Mouse (Mus musculus) limb, embryonic 15.5 days (tissue): Measurements from ENCODE around the gene Nt5dc2. TPM values are rescaled to one million over a fixed set of nuclear protein-coding genes. Genes with fewer than 3 reads are reported as not detected.

Source experiments
- ATAC-seq: fragments of 200-750 bp; cut with Nextera tagmentation; 2 replicates; pipeline ENCODE4 v1.8.0; 2017; ENCODE audit warnings: low read depth, moderate TSS enrichment; ENCODE audit not compliant: insufficient number of reproducible peaks, low FRiP score, low TSS enrichment
- H3K27ac ChIP-seq: fragments of 300-500 bp; sonication (generic); 2 replicates; pipeline ENCODE4 v1.5.1; 2015; ENCODE audit warnings: moderate library complexity, mild to moderate bottlenecking, inconsistent platforms
- H3K27me3 ChIP-seq: fragments of 300-500 bp; sonication (generic); 2 replicates; pipeline ENCODE4 v1.6.1; 2015; ENCODE audit warnings: inconsistent platforms
- H3K36me3 ChIP-seq: fragments of 300-500 bp; sonication (generic); 2 replicates; pipeline ENCODE4 v1.6.1; 2015; ENCODE audit warnings: inconsistent platforms
- H3K4me1 ChIP-seq: fragments of 300-500 bp; sonication (generic); 2 replicates; pipeline ENCODE4 v1.6.1; 2015; ENCODE audit warnings: inconsistent platforms
- H3K4me2 ChIP-seq: fragments of 300-500 bp; sonication (generic); 2 replicates; pipeline ENCODE4 v1.6.1; 2015; ENCODE audit warnings: mild to moderate bottlenecking, inconsistent platforms
- H3K4me3 ChIP-seq: fragments of 300-500 bp; sonication (generic); 2 replicates; pipeline ENCODE4 v1.5.1; 2015; ENCODE audit warnings: mild to moderate bottlenecking, inconsistent platforms
- H3K9ac ChIP-seq: fragments of 300-500 bp; sonication (generic); 2 replicates; pipeline ENCODE4 v1.6.1; 2015; ENCODE audit warnings: inconsistent platforms
- H3K9me3 ChIP-seq: fragments of 300-500 bp; sonication (generic); 2 replicates; pipeline ENCODE4 v1.6.1; 2016; ENCODE audit warnings: inconsistent platforms
- WGBS: fragments of 180-500 bp; shearing (Covaris S2); methylation state at CpG from one replicate; pipeline ENCODE4 v1.1.7; 2015; 5-methylcytosine and 5-hydroxymethylcytosine counted together
- polyA plus RNA-seq: library from polyadenylated mRNA; unstranded; fragments of >200 nt; fragmentation: Nextera tagmentation; extraction: Ambion mirVana; gene quantifications from 2 replicates; pipeline ENCODE4 v1.2.1, GENCODE M21; 2015

Nt5dc2 gene
- polyA plus RNA-seq, 1 experiment from 2014 or later: 336 TPM

GRCm38 (mm10) chr14:31160196-31161150 is 29.6 kb downstream of the Nt5dc2 start:
- Histone ChIP-seq H3K4me2 (no peak overlapping the region), H3K36me3 (no peaks in the 10 kb centered on the region), H3K4me3 (no peak overlapping the region), H3K4me1 (0 out of 2 replicates have a peak, but pooled peaks cover 4% of the 10 kb centered on the region), H3K9ac (no peak overlapping the region), H3K9me3 (no peaks in the 10 kb centered on the region), H3K27me3 (no peaks in the 10 kb centered on the region), H3K27ac (no peak overlapping the region)
- whole genome bisulfite sequencing: 67% methylated on average over 27 of the region's 27 CpGs
- ATAC-seq: no peak

GRCm38 (mm10) chr14:31161191-31161590 is 30.3 kb downstream of the Nt5dc2 start:
- H3K9ac ChIP-seq: no peak overlapping the region
- 0 out of 2 replicates have a peak, but pooled peaks cover 7% of the 10 kb centered on the region for H3K4me1 ChIP-seq
- WGBS: 84% methylated on average over 7 of the region's 7 CpGs
- H3K36me3 ChIP-seq: no peaks in the 10 kb centered on the region
- H3K27me3 ChIP-seq: no peaks in the 10 kb centered on the region
- H3K27ac ChIP-seq: no peak overlapping the region
- H3K9me3 ChIP-seq: no peaks in the 10 kb centered on the region
- ATAC-seq: no peak
- H3K4me2 ChIP-seq: no peak overlapping the region
- H3K4me3 ChIP-seq: no peak overlapping the region

GRCm38 (mm10) chr14:31161638-31162037 is 30.8 kb downstream of the Nt5dc2 start:
- Histone ChIP-seq H3K4me3 (no peak overlapping the region), H3K4me1 (peaks cover 10% of the 10 kb centered on the region), H3K27ac (no peak overlapping the region), H3K4me2 (no peak overlapping the region), H3K36me3 (no peaks in the 10 kb centered on the region), H3K9me3 (no peaks in the 10 kb centered on the region), H3K27me3 (no peaks in the 10 kb centered on the region), H3K9ac (no peak overlapping the region)
- WGBS: 84% methylated on average over 10 of the region's 10 CpGs
- no peak for ATAC-seq

GRCm38 (mm10) chr14:31164067-31164466 is 33.2 kb downstream of the Nt5dc2 start:
- 78% methylated on average over 8 of the region's 8 CpGs for WGBS
- Histone ChIP-seq H3K9me3 (no peaks in the 10 kb centered on the region), H3K9ac (no peak overlapping the region), H3K27me3 (no peaks in the 10 kb centered on the region), H3K27ac (no peak overlapping the region), H3K4me1 (peaks cover 27% of the 10 kb centered on the region), H3K4me2 (no peak overlapping the region), H3K36me3 (no peaks in the 10 kb centered on the region), H3K4me3 (no peak overlapping the region)
- no peak for ATAC-seq

- H3K9ac ChIP-seq: no peak overlapping the region
- ATAC-seq: no peak
- H3K4me3 ChIP-seq: no peak overlapping the region
- no peak overlapping the region for H3K27ac ChIP-seq
- peaks cover 27% of the 10 kb centered on the region for H3K4me1 ChIP-seq
- no peaks in the 10 kb centered on the region for H3K9me3 ChIP-seq
- H3K27me3 ChIP-seq: no peaks in the 10 kb centered on the region
- WGBS: 66% methylated on average over 2 of the region's 2 CpGs
- H3K4me2 ChIP-seq: no peak overlapping the region
- H3K36me3 ChIP-seq: peaks cover 3% of the 10 kb centered on the region; the same call in 1 of the 2 replicates
These were observed 34.2 kb downstream of the Nt5dc2 start for GRCm38 (mm10) chr14:31165010-31165409.

- 55% methylated on average over 7 of the region's 7 CpGs for WGBS
- Histone ChIP-seq H3K9ac (no peak overlapping the region), H3K9me3 (no peaks in the 10 kb centered on the region), H3K4me3 (no peak overlapping the region), H3K4me2 (no peak overlapping the region), H3K27me3 (no peaks in the 10 kb centered on the region), H3K27ac (no peak overlapping the region), H3K36me3 (peaks cover 8% of the 10 kb centered on the region), H3K4me1 (peaks cover 27% of the 10 kb centered on the region)
- ATAC-seq: no peak
These were observed 34.6 kb downstream of the Nt5dc2 start for GRCm38 (mm10) chr14:31165458-31165857.

GRCm38 (mm10) chr14:31165991-31166630 is 35.3 kb downstream of the Nt5dc2 start:
- WGBS: 48% methylated on average over 10 of the region's 10 CpGs
- Histone ChIP-seq H3K27ac (peak overlapping the region; percentile 22; the same call in 1 of the 2 replicates), H3K9ac (no peak overlapping the region)

GRCm38 (mm10) chr14:31166827-31167226 is 36.0 kb downstream of the Nt5dc2 start:
- Histone ChIP-seq H3K36me3 (peaks cover 22% of the 10 kb centered on the region), H3K4me1 (peaks cover 27% of the 10 kb centered on the region), H3K9me3 (no peaks in the 10 kb centered on the region), H3K27ac (0 out of 2 replicates have a peak overlapping the region, but pooled peaks have one; percentile 22), H3K4me2 (peak overlapping the region; percentile 10; the same call in 1 of the 2 replicates), H3K9ac (no peak overlapping the region), H3K4me3 (peak overlapping the region; percentile 18; the same call in 1 of the 2 replicates), H3K27me3 (no peaks in the 10 kb centered on the region)
- 58% methylated on average over 9 of the region's 9 CpGs for WGBS
- no peak for ATAC-seq

More at GRCm38 (mm10) chr14:31165991-31166630, 35.3 kb downstream of the Nt5dc2 start:
- Histone ChIP-seq H3K4me3 (no peak overlapping the region), H3K4me1 (peaks cover 27% of the 10 kb centered on the region), H3K4me2 (peak overlapping the region; percentile 10; the same call in 1 of the 2 replicates), H3K36me3 (peaks cover 14% of the 10 kb centered on the region), H3K27me3 (no peaks in the 10 kb centered on the region), H3K9me3 (no peaks in the 10 kb centered on the region)
- ATAC-seq: no peak; the same call in 1 of the 2 replicates

GRCm38 (mm10) chr14:31168425-31168824 is 37.6 kb downstream of the Nt5dc2 start, which contains the start of gene Stab1:
TSS of gene Stab1 (minus strand) at chr14:31168641.
- Histone ChIP-seq H3K4me2 (0 out of 2 replicates have a peak within 1 kb of the TSS, but pooled peaks have one; percentile 10), H3K36me3 (peaks cover 38% of the 10 kb centered on the region), H3K27ac (peak within 1 kb of the TSS; percentile 40), H3K9me3 (no peaks in the 10 kb centered on the region), H3K4me3 (peak within 1 kb of the TSS; percentile 18), H3K27me3 (no peaks in the 10 kb centered on the region), H3K4me1 (peaks cover 25% of the 10 kb centered on the region), H3K9ac (no peak within 1 kb of the TSS)
- ATAC-seq: no peak
- 45% methylated on average over 10 of the region's 10 CpGs for WGBS

- Histone ChIP-seq H3K27ac (no peak overlapping the region), H3K9ac (no peak overlapping the region), H3K4me3 (no peak overlapping the region), H3K36me3 (peaks cover 48% of the 10 kb centered on the region), H3K9me3 (no peaks in the 10 kb centered on the region), H3K27me3 (no peaks in the 10 kb centered on the region), H3K4me1 (peaks cover 25% of the 10 kb centered on the region), H3K4me2 (no peak overlapping the region)
- no peak for ATAC-seq
- WGBS: 83% methylated on average over 6 of the region's 6 CpGs
These were observed 38.7 kb downstream of the Nt5dc2 start for GRCm38 (mm10) chr14:31169508-31169907.

- Histone ChIP-seq H3K9ac (no peak overlapping the region), H3K27me3 (no peaks in the 10 kb centered on the region), H3K4me1 (peaks cover 21% of the 10 kb centered on the region), H3K4me2 (no peak overlapping the region), H3K27ac (no peak overlapping the region), H3K9me3 (no peaks in the 10 kb centered on the region), H3K4me3 (no peak overlapping the region), H3K36me3 (peaks cover 63% of the 10 kb centered on the region)
- no peak for ATAC-seq
- whole genome bisulfite sequencing: 87% methylated on average over 13 of the region's 13 CpGs
These were observed 40.1 kb downstream of the Nt5dc2 start for GRCm38 (mm10) chr14:31170963-31171362.
